Mouse (Mus musculus) gastrocnemius, postnatal 36 days (tissue): Measurements from ENCODE around the gene Map3k7cl. TPM values are rescaled to one million over a fixed set of nuclear protein-coding genes. Genes with fewer than 3 reads are reported as not detected.

Experiments
- DNase-seq, 2 experiments: peaks; one replicate each; pipeline ENCODE4 v3.0.0; 2022
- intact Hi-C: fragments of 180-260 bp; cut with DNase I; formaldehyde crosslinking; loops from one replicate; pipeline ENCODE4 v1.15.1; 2025
- total RNA-seq, 2 experiments: library from RNA; stranded (reverse); gene quantifications; 2 replicates each; pipeline ENCODE4 v1.2.3; 2021

Map3k7cl gene
- total RNA-seq, 2 experiments from 2014 or later, result 7.7 to 13.4 TPM

DNA sequence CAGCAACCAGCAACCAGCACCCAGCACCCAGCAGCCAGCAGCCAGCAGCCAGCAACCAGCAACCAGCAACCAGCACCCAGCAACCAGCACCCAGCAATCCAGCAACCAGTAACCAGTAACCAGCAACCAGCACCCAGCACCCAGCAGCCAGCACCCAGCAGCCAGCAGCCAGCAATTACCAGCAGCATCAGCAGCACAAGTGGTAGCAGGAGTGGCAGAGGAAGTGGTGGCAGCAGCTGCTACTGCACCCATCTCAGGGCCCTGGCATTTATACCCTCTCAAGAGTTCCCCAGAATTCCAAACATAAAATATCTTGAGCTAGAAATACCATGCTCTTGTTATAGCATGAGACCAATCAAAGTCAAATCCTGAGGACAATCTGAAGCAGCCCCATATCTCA is 81.6 kb downstream of the Map3k7cl start:
- intact Hi-C loops, result no loop called here
- DNase-seq, result no peak

DNA sequence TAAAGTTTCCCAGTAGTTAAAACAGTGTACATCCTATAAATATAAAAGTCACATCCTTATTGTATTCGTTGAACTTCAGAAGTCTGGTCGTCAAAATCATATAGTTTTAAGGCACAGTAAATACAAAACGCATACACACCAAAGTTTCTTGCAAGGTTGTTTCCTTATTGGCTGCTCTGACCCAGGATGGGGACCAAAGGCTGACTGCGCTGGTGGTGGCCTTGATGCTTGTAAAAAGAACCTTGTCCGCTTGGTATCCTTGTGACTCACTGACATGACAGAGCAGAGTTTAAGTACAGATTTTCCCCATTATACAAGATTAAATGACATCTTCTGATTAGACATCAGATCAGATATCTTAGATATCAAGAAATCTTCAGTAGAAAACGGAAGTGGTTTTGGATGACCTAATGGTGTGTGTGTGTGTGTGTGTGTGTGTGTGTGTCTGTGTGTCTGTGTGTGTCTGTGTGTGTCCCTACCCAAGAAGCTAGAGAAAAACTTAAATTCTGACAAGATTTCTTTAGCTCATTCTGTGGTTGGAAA is 82.2 kb downstream of the Map3k7cl start:
- no peak for DNase-seq
- intact Hi-C loops, result no loop called here

DNA sequence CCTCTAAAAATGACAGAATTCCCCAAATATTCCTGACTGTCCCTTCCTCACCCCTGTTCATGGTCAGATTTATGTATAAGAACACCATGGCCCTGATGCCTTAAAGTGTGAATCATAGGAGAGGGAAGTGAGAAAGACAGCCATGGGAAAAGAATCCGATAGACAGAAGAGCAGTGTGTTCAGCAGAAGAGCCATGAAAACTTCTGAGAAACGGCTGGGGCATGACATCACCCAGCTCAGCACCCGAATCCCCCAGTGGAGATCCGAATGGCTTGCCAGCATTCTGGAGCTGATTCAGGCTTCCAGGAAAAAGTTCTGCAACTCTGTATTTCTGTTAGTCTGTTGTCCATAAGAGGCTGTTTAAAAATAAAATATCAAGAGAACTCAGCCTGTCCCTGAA is 82.7 kb downstream of the Map3k7cl start:
- peak in 1 of 2 experiments; percentile 33 for DNase-seq
- intact Hi-C loops, result no loop called here

DNA sequence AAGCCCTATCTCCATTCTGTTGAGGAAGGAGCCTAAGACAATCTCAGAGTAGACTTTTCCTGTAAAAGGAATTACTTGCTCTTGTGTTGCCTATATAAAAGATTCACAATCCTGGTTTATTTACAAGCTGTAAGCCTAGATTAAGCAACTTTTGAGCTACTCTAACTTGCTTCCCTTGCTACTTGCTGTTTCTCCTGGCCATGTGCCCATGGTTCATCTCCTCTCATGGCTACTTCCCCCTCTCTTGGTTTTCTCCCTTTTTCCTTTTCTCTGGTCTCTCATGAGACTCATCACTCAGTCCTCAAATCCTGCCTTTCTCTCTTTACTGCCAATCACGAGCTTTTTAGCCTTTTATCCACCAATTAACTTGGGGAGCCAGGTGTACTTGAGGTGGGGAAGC is 85.0 kb downstream of the Map3k7cl start:
- intact Hi-C loops, result no loop called here
- no peak for DNase-seq

DNA sequence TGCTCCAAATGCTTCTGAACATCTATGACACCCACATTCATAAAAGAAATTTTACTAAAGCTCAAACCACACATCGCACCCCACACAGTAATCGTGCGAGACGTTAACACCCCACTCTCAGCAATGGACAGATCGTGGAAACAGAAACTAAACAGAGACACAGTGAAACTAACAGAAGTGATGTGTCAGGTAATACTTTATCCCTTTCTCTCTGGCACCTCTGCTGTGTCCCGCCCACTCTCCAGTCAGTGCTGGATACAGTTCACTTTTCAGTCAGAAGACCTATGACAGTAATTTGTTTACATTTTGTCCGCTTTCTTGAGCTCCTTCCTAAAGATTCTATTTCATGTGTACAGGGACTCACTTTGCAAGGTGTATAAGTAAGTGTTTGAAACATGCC is 89.1 kb downstream of the Map3k7cl start:
- intact Hi-C loops, result no loop called here

DNA sequence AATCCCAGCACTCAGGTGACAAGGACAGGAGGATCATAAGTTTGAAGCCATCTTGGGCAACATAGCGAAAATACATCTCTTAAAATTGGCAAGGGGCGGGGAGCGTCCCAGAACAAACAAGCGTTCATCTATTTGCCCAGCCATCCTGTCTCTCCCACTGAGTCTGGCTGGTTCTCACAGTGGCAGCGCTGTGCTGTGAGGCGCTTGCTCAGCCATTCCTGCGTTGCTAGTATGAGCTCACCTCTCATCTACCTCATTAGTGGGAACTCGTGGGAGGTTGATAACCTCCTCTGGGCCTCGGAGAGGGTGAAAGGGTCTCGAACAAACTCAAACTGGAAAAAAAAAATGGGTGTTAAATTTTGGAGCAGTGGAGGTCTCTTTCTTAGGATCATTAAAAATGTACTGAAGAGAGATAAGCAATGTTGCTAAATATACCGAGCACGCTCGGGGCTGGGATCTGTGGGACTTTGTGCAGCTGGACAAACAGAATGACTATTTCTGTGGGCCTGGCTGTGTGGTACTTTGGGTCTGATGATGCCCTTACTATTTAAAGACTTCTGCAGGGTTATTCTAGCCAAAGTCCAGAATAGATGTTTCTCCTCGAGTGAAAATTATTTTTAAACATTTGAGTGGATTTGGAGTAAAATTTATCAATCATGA is 91.1 kb downstream of the Map3k7cl start:
- intact Hi-C loops, result no loop called here
- no peak for DNase-seq

More for the DNA sequence above, 89.1 kb downstream of the Map3k7cl start:
- no peak for DNase-seq

Other genes with a start within 250 kb of the Map3k7cl start
- 1 to 10 TPM; 6.4 to 9.6 TPM for gene N6amt1, start 199.1 kb upstream of the Map3k7cl start, total RNA-seq
- 10 to 100 TPM; 22.1 to 24.6 TPM for gene Ltn1, start 120.7 kb upstream of the Map3k7cl start, total RNA-seq
- 1 to 10 TPM; 2.6 to 2.9 TPM for gene Rwdd2b, start 112.8 kb upstream of the Map3k7cl start, total RNA-seq
- gene Usp16, start 98.6 kb upstream of the Map3k7cl start, total RNA-seq, result 10 to 100 TPM; 45.9 to 46.6 TPM
- gene Cct8, start 57.5 kb upstream of the Map3k7cl start, total RNA-seq, result 100 to 1,000 TPM; 102 to 106 TPM
- 10 to 100 TPM; 19.0 to 22.1 TPM for gene Bach1, start 145.6 kb downstream of the Map3k7cl start, total RNA-seq